Mouse (Mus musculus) intestine, postnatal 0 days (tissue): ENCODE data around the gene Plcg2. TPM values are rescaled to one million over a fixed set of nuclear protein-coding genes. Genes with fewer than 3 reads are reported as not detected.

Experiments
- ATAC-seq: fragments of 200-750 bp; cut with Nextera tagmentation; 2 replicates; pipeline ENCODE4 v1.8.0; 2017; ENCODE audit warnings: mild to moderate bottlenecking, moderate TSS enrichment, moderate library complexity
- H3K27ac ChIP-seq: fragments of 300-500 bp; sonication (generic); 2 replicates; pipeline ENCODE4 v1.5.1; 2014; ENCODE audit warnings: mild to moderate bottlenecking, low read depth, low read length, moderate library complexity
- H3K27me3 ChIP-seq: fragments of 300-500 bp; sonication (generic); replicated peaks from 2 replicates; pipeline ENCODE4 v1.6.1; 2014; ENCODE audit warnings: low read length, mixed read lengths; ENCODE audit not compliant: control insufficient read depth, insufficient read depth
- H3K36me3 ChIP-seq: fragments of 300-500 bp; sonication (generic); 2 replicates; pipeline ENCODE4 v1.6.1; 2014; ENCODE audit warnings: mild to moderate bottlenecking, moderate library complexity; ENCODE audit not compliant: control insufficient read depth, insufficient read depth
- H3K4me1 ChIP-seq: fragments of 300-500 bp; sonication (generic); replicated peaks from 2 replicates; pipeline ENCODE4 v1.6.1; 2014; ENCODE audit warnings: antibody characterized with exemption, low read length, mixed read lengths; ENCODE audit not compliant: control insufficient read depth, insufficient read depth
- H3K4me2 ChIP-seq: fragments of 300-500 bp; sonication (generic); replicated peaks from 2 replicates; pipeline ENCODE4 v1.6.1; 2014; ENCODE audit warnings: low read depth, mild to moderate bottlenecking, moderate library complexity
- H3K4me3 ChIP-seq: fragments of 300-500 bp; sonication (generic); 2 replicates; pipeline ENCODE4 v1.5.1; 2014; ENCODE audit warnings: low read depth, low read length
- H3K9ac ChIP-seq: fragments of 300-500 bp; sonication (generic); 2 replicates; pipeline ENCODE4 v1.6.1; 2014; ENCODE audit warnings: mild to moderate bottlenecking, low read depth, low read length
- H3K9me3 ChIP-seq: fragments of 300-500 bp; sonication (generic); 2 replicates; pipeline ENCODE4 v1.6.1; 2016; ENCODE audit warnings: mixed run types; ENCODE audit not compliant: control insufficient read depth
- CTCF ChIP-seq: sonication (generic); IDR thresholded peaks from 2 replicates; pipeline ENCODE4 v1.5.1; 2016; ENCODE audit warnings: low read depth, mild to moderate bottlenecking, control low read depth, antibody characterized with exemption, moderate library complexity
- WGBS: fragments of 180-500 bp; shearing (Covaris S2); extraction: QIAGEN DNeasy Blood & Tissue Kit; methylation state at CpG from one replicate; pipeline ENCODE4 v1.1.7; 2014; 5-methylcytosine and 5-hydroxymethylcytosine counted together
- microRNA-seq: library from miRNA; unstranded; fragments of <30 nt; microRNA quantifications from one replicate; pipeline ENCODE4, GENCODE M21; 2016
- polyA plus RNA-seq: library from polyadenylated mRNA; unstranded; fragments of >200 nt; fragmentation: Nextera tagmentation; extraction: Ambion mirVana; gene quantifications from 2 replicates; pipeline ENCODE4 v1.2.1, GENCODE M21; 2015

Plcg2 gene
- polyA plus RNA-seq, 1 experiment from 2014 or later, result 1.5 TPM

DNA sequence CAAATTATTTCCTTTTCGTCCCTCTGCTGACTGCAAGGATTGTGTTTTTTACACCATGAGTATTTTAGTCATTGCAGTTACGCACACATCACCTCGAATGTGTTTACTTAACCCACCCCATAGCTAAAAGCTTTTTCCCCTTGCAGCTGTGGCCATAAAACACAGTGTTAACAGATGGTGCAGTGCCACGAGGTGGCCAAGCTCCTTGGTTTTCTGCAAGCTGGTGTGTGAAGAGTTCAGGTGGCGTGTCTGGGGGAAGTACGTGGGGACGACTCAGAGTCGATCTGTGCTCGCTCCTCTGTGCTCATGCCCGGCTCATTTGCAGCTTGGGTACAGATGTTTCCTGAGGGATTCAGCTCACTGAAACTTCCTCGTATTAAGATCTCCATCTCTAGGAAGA is 186.4 kb downstream of the Plcg2 start:
- no peak overlapping the region for H3K27ac ChIP-seq

More for the DNA sequence above, 186.4 kb downstream of the Plcg2 start:
- Histone ChIP-seq H3K4me1 (peaks cover 9% of the 10 kb centered on the region; the same call in 1 of the 2 replicates), H3K27me3 (no peaks in the 10 kb centered on the region), H3K36me3 (no peaks in the 10 kb centered on the region), H3K9ac (no peak overlapping the region), H3K9me3 (no peaks in the 10 kb centered on the region), H3K4me2 (peak overlapping the region; percentile 46; the same call in 1 of the 2 replicates), H3K4me3 (no peak overlapping the region)
- WGBS, result 11% methylated on average over 11 of the region's 11 CpGs
- peak; percentile 12; the same call in 1 of the 2 replicates for TF ChIP-seq CTCF
- ATAC-seq, result peak; percentile 37; the same call in 1 of the 2 replicates

Small RNA genes lying within 50 kb of the gene (microRNA-seq; reads per million reads assigned to microRNA genes)
- not detected for gene Gm27361
- 0.82 reads per million for gene Mir7077
- not detected for gene Mir7078

Other genes starting within 250 kb of the Plcg2 start
- 47.1 and 48.9 TPM in 2 replicates for gene Cmip, start 241.2 kb upstream of the Plcg2 start, polyA plus RNA-seq
- gene Sdr42e1, start 175.4 kb downstream of the Plcg2 start, polyA plus RNA-seq, result 6.0 and 7.7 TPM in 2 replicates
- 66.3 and 69.9 TPM in 2 replicates for gene Hsd17b2, start 203.6 kb downstream of the Plcg2 start, polyA plus RNA-seq